Mouse (Mus musculus): ENCODE results near the gene Pax2.

The Pax2 gene

GRCm38 (mm10) chr19:44755693-44756420 lies at the start of gene Pax2:
Gene Pax2 (plus strand): TSS chr19:44756045.
- DNase-seq = peak in 1 of 2 experiments; percentile 35

GRCm38 (mm10) chr19:44708885-44709284 lies 47.0 kb upstream of the Pax2 start:
- no peak for DNase-seq

GRCm38 (mm10) chr19:44716731-44717600 lies 38.9 kb upstream of the Pax2 start:
- DNase-seq = no peak

- no peak for DNase-seq
Observed at GRCm38 (mm10) chr19:44719292-44720193, 36.3 kb upstream of the Pax2 start.

- DNase-seq = peak in 1 of 2 experiments; percentile 34
Observed at GRCm38 (mm10) chr19:44720194-44720521, 35.7 kb upstream of the Pax2 start.

- no peak for DNase-seq
Observed at GRCm38 (mm10) chr19:44723611-44724440, 32.0 kb upstream of the Pax2 start.

GRCm38 (mm10) chr19:44725951-44726791 lies 29.7 kb upstream of the Pax2 start:
- peak; percentile 64 to 66 for DNase-seq

GRCm38 (mm10) chr19:44734116-44734515 lies 21.7 kb upstream of the Pax2 start:
- DNase-seq = no peak

GRCm38 (mm10) chr19:44734682-44735081 lies 21.2 kb upstream of the Pax2 start:
- DNase-seq = no peak

GRCm38 (mm10) chr19:44740300-44740699 lies 15.5 kb upstream of the Pax2 start:
- peak in 1 of 2 experiments; percentile 38 for DNase-seq

- DNase-seq = no peak
Observed at GRCm38 (mm10) chr19:44741091-44741763, 14.6 kb upstream of the Pax2 start.

GRCm38 (mm10) chr19:44741764-44742127 lies 14.1 kb upstream of the Pax2 start:
- DNase-seq = no peak

GRCm38 (mm10) chr19:44742131-44743020 lies 13.5 kb upstream of the Pax2 start:
- DNase-seq = no peak

- no peak for DNase-seq
Observed at GRCm38 (mm10) chr19:44743021-44743415, 12.8 kb upstream of the Pax2 start.

GRCm38 (mm10) chr19:44743961-44744520 lies 11.8 kb upstream of the Pax2 start:
- no peak for DNase-seq

- DNase-seq = no peak
Observed at GRCm38 (mm10) chr19:44745741-44746140, 10.1 kb upstream of the Pax2 start.

GRCm38 (mm10) chr19:44746541-44747024 lies 9.3 kb upstream of the Pax2 start:
- no peak for DNase-seq

- no peak for DNase-seq
Observed at GRCm38 (mm10) chr19:44747471-44747870, 8.4 kb upstream of the Pax2 start.

GRCm38 (mm10) chr19:44748271-44748670 lies 7.6 kb upstream of the Pax2 start:
- DNase-seq = no peak
